Mouse (Mus musculus): ENCODE measurements around the gene Zc3h10. TPM values are rescaled to one million over a fixed set of nuclear protein-coding genes. Genes with fewer than 3 reads are reported as not detected.
"Not testable (repeated sequence)": the region's sequence is repeated elsewhere in the genome, so short reads cannot be mapped to it uniquely, and the experiment has no call there.

Gene Zc3h10
- 1 to 10 TPM; 6.9 to 8.3 TPM for total RNA-seq (2021)

- peak; percentile 93 for DNase-seq
Observed at GRCm38 (mm10) chr10:128547361-128548032, at the start of gene Zc3h10. TSS of gene Zc3h10 (minus strand) at chr10:128547774.

DNA sequence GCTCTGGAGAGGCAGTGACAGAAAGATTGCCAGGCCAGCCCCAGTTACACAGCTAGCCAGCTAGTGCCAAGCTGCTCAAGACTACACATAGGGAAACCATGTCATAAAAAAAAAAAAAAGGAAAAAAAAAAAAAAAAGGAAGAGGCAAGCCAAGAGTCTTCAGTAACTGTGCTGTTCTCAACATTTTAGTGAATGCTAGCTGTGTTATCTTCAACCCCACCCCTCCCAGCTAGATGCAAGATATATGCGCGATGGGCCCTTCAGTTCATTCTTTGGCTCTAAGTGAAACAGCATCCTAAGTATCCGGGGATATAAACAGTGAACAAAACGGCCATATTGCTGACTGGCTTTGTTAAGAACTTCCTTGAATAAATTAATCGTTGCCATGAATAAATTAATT is 45.2 kb upstream of the Zc3h10 start:
- DNase-seq: no peak

GRCm38 (mm10) chr10:128591436-128591835 is 43.9 kb upstream of the Zc3h10 start:
- DNase-seq: no peak

GRCm38 (mm10) chr10:128590193-128590690 is 42.7 kb upstream of the Zc3h10 start:
- DNase-seq: peak; percentile 67

GRCm38 (mm10) chr10:128589464-128590192 is 42.1 kb upstream of the Zc3h10 start, which contains the start of gene Erbb3:
TSS of gene Erbb3 (minus strand) at chr10:128589652.
- peak; percentile 44 for DNase-seq

- DNase-seq: no peak
Observed at GRCm38 (mm10) chr10:128588775-128589463, 41.3 kb upstream of the Zc3h10 start.

DNA sequence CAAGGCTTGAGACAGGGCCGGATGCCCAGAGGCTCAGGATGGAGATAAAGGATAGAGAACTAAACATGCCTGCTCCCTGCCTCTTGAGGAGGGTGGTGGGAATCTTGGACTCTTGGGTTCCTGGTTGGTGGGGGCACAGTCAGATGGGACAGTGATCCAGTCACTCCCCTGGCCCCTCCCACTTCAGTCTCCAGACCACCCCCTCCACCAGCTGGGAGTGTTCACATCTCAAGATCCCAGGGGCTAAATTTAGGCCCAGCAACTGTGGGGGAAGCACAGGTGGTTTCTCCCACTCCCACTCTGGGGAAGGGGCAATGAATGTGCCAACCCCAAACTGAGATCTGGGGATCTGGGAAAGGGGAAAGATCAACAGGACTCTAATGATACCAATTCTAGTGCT is 40.6 kb upstream of the Zc3h10 start:
- no peak for DNase-seq

DNA sequence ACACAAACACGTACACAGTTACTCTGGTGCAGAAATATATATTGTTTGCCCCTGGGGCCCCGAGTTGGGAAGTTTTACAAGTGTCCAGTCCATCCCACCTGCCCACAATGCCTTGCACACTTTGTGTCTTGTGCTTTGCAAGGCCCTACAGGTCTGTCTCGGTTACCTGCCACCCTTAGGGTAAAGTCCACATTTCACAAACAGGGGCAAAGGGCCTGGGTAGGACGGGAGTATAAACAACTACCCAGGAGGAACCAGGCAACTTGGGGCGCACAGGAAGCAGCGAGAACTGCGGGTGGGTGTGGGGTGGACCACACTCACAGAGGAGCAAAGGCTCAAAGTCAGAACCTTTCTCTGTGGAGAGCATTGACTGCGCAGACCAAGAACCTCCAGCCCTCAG is 40.1 kb upstream of the Zc3h10 start:
- no peak for DNase-seq

- no peak for DNase-seq
Observed at GRCm38 (mm10) chr10:128587120-128587519, 39.5 kb upstream of the Zc3h10 start.

DNA sequence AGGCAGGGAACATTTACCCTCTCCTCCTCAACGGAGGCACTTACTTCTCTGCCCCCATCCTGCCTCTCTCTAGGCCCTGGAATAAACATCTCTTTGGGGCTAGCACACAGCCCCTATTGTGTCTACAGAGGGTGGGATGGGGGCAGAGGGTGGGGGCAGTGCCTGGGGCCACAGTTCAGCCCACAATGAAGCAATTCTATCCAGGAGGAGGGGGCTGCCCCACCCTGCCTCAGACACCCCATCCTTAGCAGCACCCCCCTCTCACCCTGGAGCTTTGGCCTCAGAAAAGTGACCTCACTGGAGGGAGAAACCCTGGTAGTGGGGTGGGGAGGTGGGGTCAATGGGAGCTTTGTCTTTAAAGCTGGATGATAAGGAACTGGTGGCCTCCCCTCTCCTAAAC is 39.0 kb upstream of the Zc3h10 start:
- DNase-seq: no peak

- DNase-seq: no peak
Observed at GRCm38 (mm10) chr10:128584386-128584785, 36.8 kb upstream of the Zc3h10 start.

- DNase-seq: peak; percentile 73
Observed at GRCm38 (mm10) chr10:128583644-128584043, 36.1 kb upstream of the Zc3h10 start.

- no peak for DNase-seq
Observed at GRCm38 (mm10) chr10:128579731-128580130, 32.2 kb upstream of the Zc3h10 start.

- DNase-seq: no peak
Observed at GRCm38 (mm10) chr10:128579298-128579697, 31.7 kb upstream of the Zc3h10 start.

GRCm38 (mm10) chr10:128578330-128578729 is 30.8 kb upstream of the Zc3h10 start:
- no peak for DNase-seq

GRCm38 (mm10) chr10:128575063-128575462 is 27.5 kb upstream of the Zc3h10 start:
- no peak for DNase-seq

- DNase-seq: peak; percentile 98
Observed at GRCm38 (mm10) chr10:128565788-128566531, 18.4 kb upstream of the Zc3h10 start, which contains the start of gene Pa2g4. TSS of gene Pa2g4 (minus strand) at chr10:128565987.

GRCm38 (mm10) chr10:128565206-128565787 is 17.7 kb upstream of the Zc3h10 start:
- DNase-seq: peak; percentile 59

DNA sequence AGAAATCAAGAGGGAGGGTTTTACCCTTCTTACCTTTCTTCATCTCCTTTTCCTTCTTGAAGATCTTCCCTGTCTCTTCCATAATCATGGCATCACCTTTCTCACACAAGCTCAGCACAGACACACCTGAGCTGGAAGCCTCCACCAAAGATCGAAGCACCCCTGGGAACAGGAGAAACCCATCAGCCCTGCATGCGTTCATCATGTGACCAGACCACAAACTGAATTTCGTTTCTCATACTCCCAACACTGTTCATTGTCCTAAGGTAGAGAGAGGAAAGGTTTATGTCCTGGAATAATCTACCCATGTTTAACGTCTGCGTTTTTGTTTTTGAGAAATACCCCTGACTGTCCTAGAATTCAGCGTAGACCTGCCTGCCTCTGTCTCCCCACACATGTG is 16.0 kb upstream of the Zc3h10 start:
- DNase-seq: no peak

DNA sequence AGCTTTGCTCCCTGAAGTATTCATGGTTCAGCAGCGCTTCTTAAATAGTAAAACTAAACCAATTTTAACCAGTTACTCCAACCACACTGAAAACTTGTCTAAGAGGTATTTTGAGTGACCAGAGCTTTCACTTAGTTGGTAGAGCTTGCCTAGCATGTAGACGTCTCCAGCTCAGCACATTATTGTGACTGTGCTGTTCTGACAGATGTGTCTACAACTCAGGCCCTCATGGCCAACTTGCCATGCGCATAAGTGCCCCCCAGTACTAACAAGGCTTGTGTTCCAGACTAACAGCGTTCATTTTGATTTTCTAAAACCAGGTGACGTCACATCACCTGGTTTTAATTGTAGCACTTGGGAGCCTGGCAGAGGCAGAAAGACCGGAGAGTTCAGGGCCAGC is 9.4 kb upstream of the Zc3h10 start:
- DNase-seq: no peak

GRCm38 (mm10) chr10:128556286-128556685 is 8.7 kb upstream of the Zc3h10 start:
- DNase-seq: no peak

DNA sequence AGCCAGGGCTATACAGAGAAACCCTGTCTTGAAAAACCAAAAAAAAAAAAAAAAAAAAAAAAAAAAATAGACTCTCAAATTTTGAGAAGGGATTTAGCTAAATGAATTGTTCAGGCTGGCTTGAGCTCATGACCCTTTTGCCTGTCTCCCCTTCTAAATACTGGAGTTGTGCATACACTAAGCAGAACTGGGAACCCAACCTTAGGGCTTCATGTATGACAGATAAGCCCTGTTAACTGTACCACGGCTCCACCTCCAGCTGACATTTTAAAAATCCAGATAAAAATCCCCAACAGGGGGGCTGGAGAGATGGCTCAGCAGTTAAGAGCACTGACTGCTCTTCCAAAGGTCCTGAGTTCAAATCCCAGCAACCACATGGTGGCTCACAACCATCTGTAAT is 8.0 kb upstream of the Zc3h10 start:
- not testable (repeated sequence) for DNase-seq

Measured in heart, postnatal 4 days (tissue).